Mouse (Mus musculus): Measurements from ENCODE around the gene Tead2. TPM values are rescaled to one million over a fixed set of nuclear protein-coding genes. Genes with fewer than 3 reads are reported as not detected.
A peak's percentile ranks its signal among the peaks of the same experiment; 100 is the strongest.

Gene Tead2
- total RNA-seq, 4 experiments from 2014 or later, result 6.2 to 10.4 (median 8.0) TPM

- DNase-seq (ENCODE audit: low spot score), result no peak
Measured at GRCm38 (mm10) chr7:45257063-45257840, 41.7 kb downstream of the Tead2 start.

GRCm38 (mm10) chr7:45259281-45259680 lies 43.7 kb downstream of the Tead2 start:
- no peak for DNase-seq (ENCODE audit: low spot score)

- DNase-seq (ENCODE audit: low spot score), result no peak
Measured at GRCm38 (mm10) chr7:45262266-45262665, 46.7 kb downstream of the Tead2 start.

GRCm38 (mm10) chr7:45263006-45263607 lies 47.6 kb downstream of the Tead2 start:
- no peak for DNase-seq (ENCODE audit: low spot score)

- no peak for DNase-seq (ENCODE audit: low spot score)
Measured at GRCm38 (mm10) chr7:45264348-45264747, 48.8 kb downstream of the Tead2 start.

GRCm38 (mm10) chr7:45265518-45265917 lies 50.0 kb downstream of the Tead2 start:
- no peak for DNase-seq (ENCODE audit: low spot score)

GRCm38 (mm10) chr7:45272786-45273412 lies 57.3 kb downstream of the Tead2 start:
- DNase-seq (ENCODE audit: low spot score), result no peak

- DNase-seq (ENCODE audit: low spot score), result no peak
Measured at GRCm38 (mm10) chr7:45273672-45274071, 58.1 kb downstream of the Tead2 start.

- peak; percentile 60 for DNase-seq (ENCODE audit: low spot score)
Measured at GRCm38 (mm10) chr7:45277136-45277760, 61.7 kb downstream of the Tead2 start, which contains the start of gene Slc6a21. TSS of gene Slc6a21 (plus strand) at chr7:45277513.

Small RNA genes lying within 50 kb of the gene (microRNA-seq; reads per million reads assigned to microRNA genes)
- not detected for gene Mir7055

Other genes starting within 250 kb of the Tead2 start
- gene Cpt1c, start 240.9 kb upstream of the Tead2 start, total RNA-seq (2022), result 1 to 10 TPM; 1.4 to 2.7 (median 1.8) TPM
- gene Prmt1, start 229.2 kb upstream of the Tead2 start, total RNA-seq (2022), result 100 to 1,000 TPM in 2 of 4 experiments, 10 to 100 TPM in 2; 88.3 to 107 (median 102) TPM
- 10 to 100 TPM; 23.2 to 31.9 (median 27.0) TPM for gene Irf3, start 218.1 kb upstream of the Tead2 start, total RNA-seq (2022)
- 10 to 100 TPM in 3 of 4 experiments, 1 to 10 TPM in 1; 8.6 to 13.5 (median 11.0) TPM for gene Bcl2l12, start 217.0 kb upstream of the Tead2 start, total RNA-seq (2022)
- 10 to 100 TPM; 46.8 to 56.2 (median 49.7) TPM for gene Scaf1, start 199.4 kb upstream of the Tead2 start, total RNA-seq (2022)
- gene Rras, start 197.8 kb upstream of the Tead2 start, total RNA-seq (2022), result 10 to 100 TPM; 40.2 to 49.8 (median 44.1) TPM
- gene Prr12, start 162.9 kb upstream of the Tead2 start, total RNA-seq (2022), result 10 to 100 TPM; 22.4 to 26.3 (median 24.9) TPM
- 10 to 100 TPM; 30.6 to 33.8 (median 32.7) TPM for gene Nosip, start 153.3 kb upstream of the Tead2 start, total RNA-seq (2022)
- 1 to 10 TPM; 5.6 to 7.8 (median 6.7) TPM for gene Prrg2, start 153.1 kb upstream of the Tead2 start, total RNA-seq (2022)
- gene Rcn3, start 123.5 kb upstream of the Tead2 start, total RNA-seq (2022), result 10 to 100 TPM; 17.8 to 27.4 (median 21.4) TPM
- 10 to 100 TPM; 65.6 to 77.1 (median 67.5) TPM for gene Fcgrt, start 111.9 kb upstream of the Tead2 start, total RNA-seq (2022)
- gene Rps11, start 91.3 kb upstream of the Tead2 start, total RNA-seq (2022), result 100 to 1,000 TPM; 572 to 626 (median 604) TPM
- 100 to 1,000 TPM; 580 to 769 (median 686) TPM for gene Rpl13a, start 87.0 kb upstream of the Tead2 start, total RNA-seq (2022)
- gene Gm45713, start 79.5 kb upstream of the Tead2 start, total RNA-seq (2022), result 1 to 10 TPM in 1 of 4 experiments, not detected in 3; 1.7 TPM
- 1 to 10 TPM; 6.1 to 7.9 (median 6.5) TPM for gene Flt3l, start 79.3 kb upstream of the Tead2 start, total RNA-seq (2022)
- gene Pih1d1, start 61.5 kb upstream of the Tead2 start, total RNA-seq (2022), result 10 to 100 TPM; 40.4 to 50.5 (median 48.0) TPM
- gene Aldh16a1, start 61.2 kb upstream of the Tead2 start, total RNA-seq (2022), result 10 to 100 TPM; 24.9 to 36.9 (median 29.2) TPM
- gene Slc17a7, start 51.8 kb upstream of the Tead2 start, total RNA-seq (2022), result 10 to 100 TPM; 32.0 to 50.7 (median 41.1) TPM
- not detected for gene Gfy, start 36.2 kb upstream of the Tead2 start, total RNA-seq (2022)
- gene Pth2, start 34.8 kb upstream of the Tead2 start, total RNA-seq (2022), result not detected
- not detected for gene Ccdc155, start 10.9 kb upstream of the Tead2 start, total RNA-seq (2022)
- not detected for gene Dkkl1, start 3.6 kb upstream of the Tead2 start, total RNA-seq (2022)
- gene Cd37, start 23.4 kb downstream of the Tead2 start, total RNA-seq (2022), result 1 to 10 TPM; 2.1 to 5.8 (median 3.0) TPM
- not detected for gene Slc6a16, start 25.3 kb downstream of the Tead2 start, total RNA-seq (2022)
- not detected for gene Slc6a21, start 61.8 kb downstream of the Tead2 start, total RNA-seq (2022)
- gene Trpm4, start 118.0 kb downstream of the Tead2 start, total RNA-seq (2022), result 10 to 100 TPM; 23.8 to 36.3 (median 25.4) TPM
- 1,000 to 10,000 TPM; 1,032 to 1,216 (median 1,081) TPM for gene Hrc, start 119.5 kb downstream of the Tead2 start, total RNA-seq (2022)
- gene Ppfia3, start 151.3 kb downstream of the Tead2 start, total RNA-seq (2022), result under 1 TPM; 0.11 to 0.33 (median 0.20) TPM
- gene Lin7b, start 154.8 kb downstream of the Tead2 start, total RNA-seq (2022), result 1 to 10 TPM; 1.0 to 1.5 (median 1.3) TPM
- 100 to 1,000 TPM in 1 of 4 experiments, 10 to 100 TPM in 3; 68.3 to 107 (median 86.7) TPM for gene Snrnp70, start 180.0 kb downstream of the Tead2 start, total RNA-seq (2022)
- 1 to 10 TPM; 5.5 to 8.0 (median 6.9) TPM for gene Kcna7, start 189.9 kb downstream of the Tead2 start, total RNA-seq (2022)
- gene Ntf5, start 197.9 kb downstream of the Tead2 start, total RNA-seq (2022), result under 1 TPM; 0.30 to 0.50 (median 0.36) TPM
- not detected for gene Lhb, start 205.1 kb downstream of the Tead2 start, total RNA-seq (2022)
- gene Gys1, start 219.1 kb downstream of the Tead2 start, total RNA-seq (2022), result 100 to 1,000 TPM; 106 to 122 (median 112) TPM
- gene Ruvbl2, start 222.3 kb downstream of the Tead2 start, total RNA-seq (2022), result 10 to 100 TPM; 23.1 to 31.5 (median 26.8) TPM
- 100 to 1,000 TPM; 164 to 329 (median 254) TPM for gene Ftl1, start 244.1 kb downstream of the Tead2 start, total RNA-seq (2022)

Measured in heart, adult 8-10 months (tissue).